Mouse (Mus musculus) right cerebral cortex, adult 18-20 months (tissue): ENCODE measurements at regions not wholly inside any gene's neighbourhood (a gene's known extent, or its start where the extent isn't known, plus 50 kb on each side); places are given as distances from the start of the nearest gene placed in this dataset.

Source experiments
- DNase-seq: peaks from one replicate; pipeline ENCODE4 v3.0.0; 2022; ENCODE audit warnings: mixed read lengths

- peak; percentile 51 for DNase-seq
Measured at GRCm38 (mm10) chr19:54498066-54498465, 454.1 kb downstream of the Adra2a start.

GRCm38 (mm10) chr19:54533858-54534257 is 489.9 kb downstream of the Adra2a start:
- no peak for DNase-seq

- no peak for DNase-seq
Measured at GRCm38 (mm10) chr19:54555351-54555750, 511.4 kb downstream of the Adra2a start.

- DNase-seq = no peak
Measured at GRCm38 (mm10) chr19:54557984-54558383, 514.0 kb downstream of the Adra2a start.

GRCm38 (mm10) chr19:54583574-54583973 is 539.6 kb downstream of the Adra2a start:
- DNase-seq = no peak

- no peak for DNase-seq
Measured at GRCm38 (mm10) chr19:54584687-54585237, 540.8 kb downstream of the Adra2a start.

GRCm38 (mm10) chr19:54585326-54585725 is 541.4 kb downstream of the Adra2a start:
- DNase-seq = no peak

GRCm38 (mm10) chr19:54603345-54603744 is 523.7 kb downstream of the Gpam start:
- DNase-seq = no peak

- DNase-seq = no peak
Measured at GRCm38 (mm10) chr19:54605346-54605745, 521.7 kb downstream of the Gpam start.

GRCm38 (mm10) chr19:54616924-54617323 is 510.1 kb downstream of the Gpam start:
- DNase-seq = peak; percentile 4
